Mouse (Mus musculus): Measurements from ENCODE around the gene Prss37. TPM values are rescaled to one million over a fixed set of nuclear protein-coding genes. Genes with fewer than 3 reads are reported as not detected.

Gene Prss37
- polyA plus RNA-seq, 1 experiment from 2014 or later, result not detected

Other genes with a start within 250 kb of the Prss37 start
- 50.8 and 59.4 TPM in 2 replicates for gene Agk, start 194.3 kb downstream of the Prss37 start, polyA plus RNA-seq (2015; fragmentation: Nextera tagmentation; extraction: Ambion mirVana)
- gene E330009J07Rik, start 83.4 kb downstream of the Prss37 start, polyA plus RNA-seq (2015; fragmentation: Nextera tagmentation; extraction: Ambion mirVana), result 52.5 and 53.8 TPM in 2 replicates
- 0.09 and 0.17 TPM in 2 replicates for gene Wee2, start 80.4 kb downstream of the Prss37 start, polyA plus RNA-seq (2015; fragmentation: Nextera tagmentation; extraction: Ambion mirVana)
- gene Ssbp1, start 48.2 kb downstream of the Prss37 start, polyA plus RNA-seq (2015; fragmentation: Nextera tagmentation; extraction: Ambion mirVana), result 131 and 139 TPM in 2 replicates
- not detected in 2 replicates for gene Tas2r137, start 28.3 kb downstream of the Prss37 start, polyA plus RNA-seq (2015; fragmentation: Nextera tagmentation; extraction: Ambion mirVana)
- not detected in 2 replicates for gene Tas2r108, start 26.0 kb downstream of the Prss37 start, polyA plus RNA-seq (2015; fragmentation: Nextera tagmentation; extraction: Ambion mirVana)
- 0.19 and 0.34 TPM in 2 replicates for gene Olfr461, start 35.5 kb upstream of the Prss37 start, polyA plus RNA-seq (2015; fragmentation: Nextera tagmentation; extraction: Ambion mirVana)
- not detected in 2 replicates for gene Olfr460, start 50.0 kb upstream of the Prss37 start, polyA plus RNA-seq (2015; fragmentation: Nextera tagmentation; extraction: Ambion mirVana)
- gene Clec5a, start 66.3 kb upstream of the Prss37 start, polyA plus RNA-seq (2015; fragmentation: Nextera tagmentation; extraction: Ambion mirVana), result 0.32 and 0.52 TPM in 2 replicates
- gene Tas2r138, start 93.8 kb upstream of the Prss37 start, polyA plus RNA-seq (2015; fragmentation: Nextera tagmentation; extraction: Ambion mirVana), result not detected in 2 replicates
- gene Mgam, start 109.3 kb upstream of the Prss37 start, polyA plus RNA-seq (2015; fragmentation: Nextera tagmentation; extraction: Ambion mirVana), result not detected in 2 replicates